13 mouse cellular contexts compared by ENCODE assay signal in the genomic region with DNA sequence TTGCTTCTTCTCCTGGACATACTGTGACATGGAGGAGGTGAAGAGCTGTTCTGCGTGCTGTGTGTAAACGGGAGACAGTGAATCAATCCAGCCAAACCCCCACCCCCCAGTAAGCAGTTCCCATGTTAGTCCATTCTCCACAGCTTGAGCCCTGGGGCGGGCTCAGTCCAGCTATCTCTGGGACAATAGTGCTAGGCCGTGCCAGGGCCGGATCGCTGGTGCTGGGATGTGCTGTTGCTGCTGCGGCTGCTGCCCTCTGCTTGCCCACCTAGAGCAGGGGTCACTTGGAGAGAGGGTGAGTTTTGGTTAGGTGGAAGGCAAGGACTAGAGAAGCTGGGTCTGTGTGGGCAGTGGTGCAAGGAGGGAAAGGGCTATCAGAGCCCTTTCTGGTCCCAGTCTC. TPM values are rescaled to one million over a fixed set of nuclear protein-coding genes. Genes with fewer than 3 reads are reported as not detected.
DNase-seq lines count a peak whose midpoint lies in the region; ATAC-seq and TF ChIP-seq lines count a peak whose summit lies in the region.
"Had no signal": no experiment of that assay in that cellular context is flagged by ENCODE, and none has a peak within 500 bp of the region (broad histone marks: within the 10 kb centered on the region; RNA-seq: fewer than 3 reads in every experiment).

No protein-coding gene starts in this region.

- peak overlapping the region; percentile 10; the same call in 1 of the 2 replicates for H3K4me3 ChIP-seq in forebrain, embryonic 10.5 days
- no peak overlapping the region for H3K4me3 ChIP-seq in forebrain, embryonic 11.5 days (ENCODE audit: low read depth, low read length)
- peak overlapping the region; percentile 34; the same call in 1 of the 2 replicates for H3K4me3 ChIP-seq in layer of hippocampus, adult 2 months
- H3K4me3 ChIP-seq in forebrain, embryonic 14.5 days (ENCODE audit: low read depth, low read length): no peak overlapping the region
- H3K4me3 ChIP-seq in midbrain, embryonic 12.5 days: peak overlapping the region; percentile 2; the same call in 1 of the 2 replicates

- DNase-seq in forebrain, embryonic 10.5 days (ENCODE audit: extremely low spot score, low spot score): no peak
- DNase-seq in forebrain, embryonic 11.5 days (ENCODE audit: low spot score): no peak
- no peak for DNase-seq in layer of hippocampus, adult 2 months (ENCODE audit: low spot score in 2 of 2)
- DNase-seq in layer of hippocampus, adult 18-20 months (ENCODE audit: low spot score in 2 of 2): no peak
- DNase-seq in forebrain, embryonic 14.5 days (ENCODE audit: low spot score): no peak
- no peak for DNase-seq in gastrocnemius, postnatal 36 days
- no peak for DNase-seq in MN1 (ENCODE audit: low spot score)
- DNase-seq: cerebellum, adult 9-10 months had no signal

- H3K4me1 ChIP-seq in forebrain, embryonic 10.5 days: peaks cover 82% of the 10 kb centered on the region
- H3K4me1 ChIP-seq in forebrain, embryonic 11.5 days (replicated peaks; ENCODE audit: control insufficient read depth, insufficient read depth, low read length): peaks cover 14% of the 10 kb centered on the region
- H3K4me1 ChIP-seq in forebrain, embryonic 14.5 days (ENCODE audit: control insufficient read depth, insufficient read depth, low read length): peaks cover 26% of the 10 kb centered on the region
- peaks cover 47% of the 10 kb centered on the region for H3K4me1 ChIP-seq in midbrain, embryonic 12.5 days

- peak overlapping the region; percentile 48; the same call in 1 of the 2 replicates for H3K27ac ChIP-seq in forebrain, embryonic 10.5 days
- no peak overlapping the region for H3K27ac ChIP-seq in forebrain, embryonic 11.5 days (ENCODE audit: low read depth, low read length)
- H3K27ac ChIP-seq in layer of hippocampus, adult 2 months: peak overlapping the region; percentile 98
- H3K27ac ChIP-seq in forebrain, embryonic 14.5 days (ENCODE audit: low read depth, low read length): no peak overlapping the region; the same call in 1 of the 2 replicates
- peak overlapping the region; percentile 50 for H3K27ac ChIP-seq in midbrain, embryonic 12.5 days (replicated peaks)

- H3K36me3 ChIP-seq in forebrain, embryonic 10.5 days (replicated peaks): peaks cover 70% of the 10 kb centered on the region
- peaks cover 5% of the 10 kb centered on the region for H3K36me3 ChIP-seq in forebrain, embryonic 11.5 days (ENCODE audit: control insufficient read depth, insufficient read depth, low read length)
- H3K36me3 ChIP-seq in forebrain, embryonic 14.5 days (ENCODE audit: control insufficient read depth, insufficient read depth, low read length): peaks cover 49% of the 10 kb centered on the region
- H3K36me3 ChIP-seq in midbrain, embryonic 12.5 days: peaks cover 47% of the 10 kb centered on the region

- H3K9me3 ChIP-seq in forebrain, embryonic 10.5 days: no peaks in the 10 kb centered on the region
- no peaks in the 10 kb centered on the region for H3K9me3 ChIP-seq in forebrain, embryonic 11.5 days (ENCODE audit: control insufficient read depth, low read length)
- no peaks in the 10 kb centered on the region for H3K9me3 ChIP-seq in forebrain, embryonic 14.5 days (replicated peaks; ENCODE audit: control insufficient read depth, low read length)
- no peaks in the 10 kb centered on the region for H3K9me3 ChIP-seq in midbrain, embryonic 12.5 days

- intact Hi-C loops in gastrocnemius, postnatal 36 days (cut with DNase I): no loop called here

- TF ChIP-seq CTCF in layer of hippocampus, adult 2 months (conservative IDR thresholded peaks at IDR 0.05): no peak

- H3K4me2 ChIP-seq in forebrain, embryonic 11.5 days (ENCODE audit: low read depth, low read length, severe bottlenecking): no peak overlapping the region
- H3K4me2 ChIP-seq in forebrain, embryonic 14.5 days (ENCODE audit: low read length): peak overlapping the region; percentile 7; the same call in 1 of the 2 replicates
- H3K4me2 ChIP-seq in midbrain, embryonic 12.5 days (replicated peaks): peak overlapping the region; percentile 11; the same call in 1 of the 2 replicates

- H3K27me3 ChIP-seq in forebrain, embryonic 10.5 days (ENCODE audit: poor library complexity, severe bottlenecking): no peaks in the 10 kb centered on the region
- no peaks in the 10 kb centered on the region for H3K27me3 ChIP-seq in forebrain, embryonic 11.5 days (ENCODE audit: control insufficient read depth, insufficient read depth, low read length)
- no peaks in the 10 kb centered on the region for H3K27me3 ChIP-seq in forebrain, embryonic 14.5 days (replicated peaks; ENCODE audit: control insufficient read depth, insufficient read depth, low read length)
- no peaks in the 10 kb centered on the region for H3K27me3 ChIP-seq in midbrain, embryonic 12.5 days

- WGBS in forebrain, embryonic 10.5 days: 83% methylated on average over 7 of the region's 7 CpGs
- 81% methylated on average over 7 of the region's 7 CpGs for WGBS in forebrain, embryonic 11.5 days
- 72% methylated on average over 7 of the region's 7 CpGs for WGBS in forebrain, embryonic 14.5 days
- WGBS in midbrain, embryonic 12.5 days: 84% methylated on average over 7 of the region's 7 CpGs

- no peak overlapping the region for H3K9ac ChIP-seq in forebrain, embryonic 11.5 days (ENCODE audit: low read length)
- no peak overlapping the region; the same call in 1 of the 2 replicates for H3K9ac ChIP-seq in forebrain, embryonic 14.5 days (ENCODE audit: low read length)
- peak overlapping the region; percentile 24; the same call in 1 of the 2 replicates for H3K9ac ChIP-seq in midbrain, embryonic 12.5 days (replicated peaks)

- no peak for ATAC-seq in forebrain, embryonic 11.5 days (replicated peaks; ENCODE audit: low FRiP score)
- no peak for ATAC-seq in forebrain, embryonic 14.5 days
- no peak for ATAC-seq in midbrain, embryonic 12.5 days (ENCODE audit: low FRiP score, low read depth)
- ATAC-seq: activated CD4-positive, CD25-positive, alpha-beta regulatory T cell, adult 4 months had no signal

RNA-seq across cellular contexts. Expression of a gene that starts 20.6 kb away (rescaled TPM):
- polyA plus RNA-seq in forebrain, embryonic 10.5 days (2016; fragmentation: Nextera tagmentation; extraction: Ambion mirVana): 79.3 and 92.6 TPM in 2 replicates
- polyA plus RNA-seq in forebrain, embryonic 11.5 days (2014; fragmentation: Nextera tagmentation; extraction: Ambion mirVana): 118 and 123 TPM in 2 replicates
- 100 to 1,000 TPM; 268 to 283 TPM for total RNA-seq in layer of hippocampus, adult 2 months (2021)
- 100 to 1,000 TPM; 237 to 255 TPM for total RNA-seq in layer of hippocampus, adult 18-20 months (2021)
- polyA plus RNA-seq in forebrain, embryonic 14.5 days (2014; fragmentation: Nextera tagmentation; extraction: Ambion mirVana): 90.6 and 122 TPM in 2 replicates
- polyA plus RNA-seq in midbrain, embryonic 12.5 days (2016; fragmentation: Nextera tagmentation; extraction: Ambion mirVana): 143 and 150 TPM in 2 replicates
- 10 to 100 TPM; 18.5 to 29.3 TPM for total RNA-seq in gastrocnemius, postnatal 36 days (2021)

RNA-seq across cellular contexts. Expression of a gene that starts 26.6 kb away (rescaled TPM):
- polyA plus RNA-seq in forebrain, embryonic 10.5 days (2016; fragmentation: Nextera tagmentation; extraction: Ambion mirVana): not detected in 2 replicates
- not detected in 2 replicates for polyA plus RNA-seq in forebrain, embryonic 11.5 days (2014; fragmentation: Nextera tagmentation; extraction: Ambion mirVana)
- not detected for total RNA-seq in layer of hippocampus, adult 2 months (2021)
- total RNA-seq in layer of hippocampus, adult 18-20 months (2021): not detected
- polyA plus RNA-seq in forebrain, embryonic 14.5 days (2014; fragmentation: Nextera tagmentation; extraction: Ambion mirVana): not detected in 2 replicates
- not detected in 2 replicates for polyA plus RNA-seq in midbrain, embryonic 12.5 days (2016; fragmentation: Nextera tagmentation; extraction: Ambion mirVana)
- total RNA-seq in gastrocnemius, postnatal 36 days (2021): not detected
- total RNA-seq: layer of hippocampus, postnatal 10 days; monocyte, adult 5-6 weeks had no signal
- polyA plus RNA-seq: activated CD4-positive, CD25-positive, alpha-beta regulatory T cell, adult 4 months; small intestine, adult 2 months had no signal

RNA-seq across cellular contexts. Expression of a gene that starts 50.6 kb away (rescaled TPM):
- 174 and 188 TPM in 2 replicates for polyA plus RNA-seq in forebrain, embryonic 10.5 days (2016; fragmentation: Nextera tagmentation; extraction: Ambion mirVana)
- polyA plus RNA-seq in forebrain, embryonic 11.5 days (2014; fragmentation: Nextera tagmentation; extraction: Ambion mirVana): 142 and 148 TPM in 2 replicates
- total RNA-seq in layer of hippocampus, adult 2 months (2021): 10 to 100 TPM; 86.8 to 91.6 TPM
- total RNA-seq in layer of hippocampus, adult 18-20 months (2021): 10 to 100 TPM; 91.5 to 97.2 TPM
- polyA plus RNA-seq in forebrain, embryonic 14.5 days (2014; fragmentation: Nextera tagmentation; extraction: Ambion mirVana): 135 and 155 TPM in 2 replicates
- polyA plus RNA-seq in midbrain, embryonic 12.5 days (2016; fragmentation: Nextera tagmentation; extraction: Ambion mirVana): 132 and 137 TPM in 2 replicates
- total RNA-seq in gastrocnemius, postnatal 36 days (2021): 10 to 100 TPM; 46.3 to 51.4 TPM

RNA-seq across cellular contexts. Expression of a gene that starts 59.3 kb away (rescaled TPM):
- polyA plus RNA-seq in forebrain, embryonic 10.5 days (2016; fragmentation: Nextera tagmentation; extraction: Ambion mirVana): 86.3 and 97.3 TPM in 2 replicates
- polyA plus RNA-seq in forebrain, embryonic 11.5 days (2014; fragmentation: Nextera tagmentation; extraction: Ambion mirVana): 111 and 116 TPM in 2 replicates
- 10 to 100 TPM; 55.1 to 55.5 TPM for total RNA-seq in layer of hippocampus, adult 2 months (2021)
- 10 to 100 TPM; 49.3 to 59.6 TPM for total RNA-seq in layer of hippocampus, adult 18-20 months (2021)
- 71.7 and 86.6 TPM in 2 replicates for polyA plus RNA-seq in forebrain, embryonic 14.5 days (2014; fragmentation: Nextera tagmentation; extraction: Ambion mirVana)
- polyA plus RNA-seq in midbrain, embryonic 12.5 days (2016; fragmentation: Nextera tagmentation; extraction: Ambion mirVana): 122 and 123 TPM in 2 replicates
- 10 to 100 TPM; 19.9 to 25.0 TPM for total RNA-seq in gastrocnemius, postnatal 36 days (2021)

Comparison
In these comparisons a context has a peak if more than half of its experiments do, and no peak if none do; other contexts are left out.
1. H3K27ac ChIP-seq: peak in forebrain, embryonic 10.5 days (single experiment), layer of hippocampus, adult 2 months (single experiment) and midbrain, embryonic 12.5 days (single experiment); none in forebrain, embryonic 11.5 days (single experiment) and forebrain, embryonic 14.5 days (single experiment).
2. H3K4me3 ChIP-seq: peak in forebrain, embryonic 10.5 days (single experiment), layer of hippocampus, adult 2 months (single experiment) and midbrain, embryonic 12.5 days (single experiment); none in forebrain, embryonic 11.5 days (single experiment) and forebrain, embryonic 14.5 days (single experiment).